Mouse (Mus musculus) heart, embryonic 16.5 days (tissue): Measurements from ENCODE around the gene Akt3. TPM values are rescaled to one million over a fixed set of nuclear protein-coding genes. Genes with fewer than 3 reads are reported as not detected.

Experiments used
- ATAC-seq: fragments of 200-750 bp; cut with Nextera tagmentation; replicated peaks from 2 replicates; pipeline ENCODE4 v1.8.0; 2017; ENCODE audit warnings: moderate number of reproducible peaks; ENCODE audit not compliant: insufficient read depth, low FRiP score; ENCODE audit errors: extremely low read depth
- H3K27ac ChIP-seq: fragments of 300-500 bp; sonication (generic); 2 replicates; pipeline ENCODE4 v1.5.1; 2014; ENCODE audit warnings: mild to moderate bottlenecking, low read length, control low read depth, moderate library complexity
- H3K27me3 ChIP-seq: fragments of 300-500 bp; sonication (generic); 2 replicates; pipeline ENCODE4 v1.6.1; 2014; ENCODE audit warnings: low read length, mixed read lengths; ENCODE audit not compliant: control insufficient read depth, insufficient read depth
- H3K36me3 ChIP-seq: fragments of 300-500 bp; sonication (generic); 2 replicates; pipeline ENCODE4 v1.6.1; 2014; ENCODE audit not compliant: control insufficient read depth, insufficient read depth
- H3K4me1 ChIP-seq: fragments of 300-500 bp; sonication (generic); 2 replicates; pipeline ENCODE4 v1.6.1; 2014; ENCODE audit warnings: low read length, mixed read lengths; ENCODE audit not compliant: control insufficient read depth, insufficient read depth
- H3K4me2 ChIP-seq: fragments of 300-500 bp; sonication (generic); 2 replicates; pipeline ENCODE4 v1.6.1; 2014; ENCODE audit warnings: low read depth, mild to moderate bottlenecking, control low read depth, low read length
- H3K4me3 ChIP-seq: fragments of 300-500 bp; sonication (generic); 2 replicates; pipeline ENCODE4 v1.5.1; 2014; ENCODE audit warnings: mild to moderate bottlenecking, control low read depth, low read length
- H3K9ac ChIP-seq: fragments of 300-500 bp; sonication (generic); 2 replicates; pipeline ENCODE4 v1.6.1; 2014; ENCODE audit warnings: low read length, control low read depth
- H3K9me3 ChIP-seq: fragments of 300-500 bp; sonication (generic); replicated peaks from 2 replicates; pipeline ENCODE4 v1.6.1; 2016; ENCODE audit warnings: low read length; ENCODE audit not compliant: control insufficient read depth
- WGBS: fragments of 180-500 bp; shearing (Covaris S2); extraction: QIAGEN DNeasy Blood & Tissue Kit; methylation state at CpG from one replicate; pipeline ENCODE4 v1.1.7; 2014; 5-methylcytosine and 5-hydroxymethylcytosine counted together
- polyA plus RNA-seq: library from polyadenylated mRNA; unstranded; fragments of >200 nt; fragmentation: Nextera tagmentation; extraction: Ambion mirVana; gene quantifications from 2 replicates; pipeline ENCODE4 v1.2.1, GENCODE M21; 2015

The Akt3 gene
- 3.6 and 4.5 TPM in 2 replicates for polyA plus RNA-seq

- ATAC-seq, result peak; percentile 12
- Histone ChIP-seq H3K9me3 (no peaks in the 10 kb centered on the region), H3K4me2 (peak within 1 kb of the TSS; percentile 95), H3K9ac (peak within 1 kb of the TSS; percentile 92), H3K4me1 (peaks cover 6% of the 10 kb centered on the region; the same call in 1 of the 2 replicates), H3K27ac (peak within 1 kb of the TSS; percentile 85), H3K27me3 (no peaks in the 10 kb centered on the region), H3K36me3 (no peaks in the 10 kb centered on the region), H3K4me3 (peak within 1 kb of the TSS; percentile 95)
- WGBS, result no CpG with 5 or more reads among the region's 32 CpGs
These were observed at the start of gene Akt3 for GRCm38 (mm10) chr1:177258034-177258342. TSS of gene Akt3 (minus strand) at chr1:177258203.

GRCm38 (mm10) chr1:177307549-177307948 lies 49.5 kb upstream of the Akt3 start:
- H3K9ac ChIP-seq, result no peak overlapping the region
- ATAC-seq, result no peak
- WGBS, result 67% methylated on average over 11 of the region's 11 CpGs

GRCm38 (mm10) chr1:177298231-177298630 lies 40.2 kb upstream of the Akt3 start:
- Histone ChIP-seq H3K9me3 (no peaks in the 10 kb centered on the region), H3K4me3 (no peak overlapping the region), H3K27ac (no peak overlapping the region), H3K4me2 (no peak overlapping the region), H3K36me3 (no peaks in the 10 kb centered on the region), H3K27me3 (no peaks in the 10 kb centered on the region), H3K4me1 (no peaks in the 10 kb centered on the region), H3K9ac (no peak overlapping the region)
- ATAC-seq, result no peak
- 90% methylated on average over 1 of the region's 1 CpGs for WGBS

More at GRCm38 (mm10) chr1:177307549-177307948, 49.5 kb upstream of the Akt3 start:
- Histone ChIP-seq H3K27ac (no peak overlapping the region), H3K9me3 (no peaks in the 10 kb centered on the region), H3K36me3 (no peaks in the 10 kb centered on the region), H3K4me2 (no peak overlapping the region), H3K4me1 (no peaks in the 10 kb centered on the region), H3K27me3 (no peaks in the 10 kb centered on the region), H3K4me3 (no peak overlapping the region)

- ATAC-seq, result no peak
- no peaks in the 10 kb centered on the region for H3K36me3 ChIP-seq
- no peak overlapping the region for H3K4me3 ChIP-seq
- no peak overlapping the region for H3K4me2 ChIP-seq
- H3K27ac ChIP-seq, result no peak overlapping the region
- H3K4me1 ChIP-seq, result no peaks in the 10 kb centered on the region
- H3K9me3 ChIP-seq, result no peaks in the 10 kb centered on the region
- no peaks in the 10 kb centered on the region for H3K27me3 ChIP-seq
- 44% methylated on average over 3 of the region's 3 CpGs for WGBS
- H3K9ac ChIP-seq, result no peak overlapping the region
These were observed 28.8 kb upstream of the Akt3 start for GRCm38 (mm10) chr1:177286764-177287163.

- Histone ChIP-seq H3K27ac (no peak overlapping the region), H3K4me3 (no peak overlapping the region), H3K9me3 (no peaks in the 10 kb centered on the region), H3K4me2 (no peak overlapping the region), H3K36me3 (no peaks in the 10 kb centered on the region), H3K27me3 (no peaks in the 10 kb centered on the region), H3K4me1 (no peaks in the 10 kb centered on the region), H3K9ac (no peak overlapping the region)
- ATAC-seq, result no peak
These were observed 23.9 kb upstream of the Akt3 start for GRCm38 (mm10) chr1:177281925-177282324.

- H3K9ac ChIP-seq, result no peak overlapping the region
- WGBS, result 79% methylated on average over 5 of the region's 5 CpGs
- ATAC-seq, result no peak
- H3K4me1 ChIP-seq, result no peaks in the 10 kb centered on the region
- H3K4me3 ChIP-seq, result no peak overlapping the region
- no peaks in the 10 kb centered on the region for H3K9me3 ChIP-seq
- no peak overlapping the region for H3K4me2 ChIP-seq
- no peaks in the 10 kb centered on the region for H3K36me3 ChIP-seq
- no peak overlapping the region for H3K27ac ChIP-seq
- H3K27me3 ChIP-seq, result no peaks in the 10 kb centered on the region
These were observed 19.4 kb upstream of the Akt3 start for GRCm38 (mm10) chr1:177277361-177277760.

- H3K36me3 ChIP-seq, result no peaks in the 10 kb centered on the region
- H3K27me3 ChIP-seq, result no peaks in the 10 kb centered on the region
- no peak overlapping the region for H3K9ac ChIP-seq
- H3K9me3 ChIP-seq, result no peaks in the 10 kb centered on the region
- no peak overlapping the region for H3K4me3 ChIP-seq
- WGBS, result 63% methylated on average over 1 of the region's 1 CpGs
- no peak overlapping the region for H3K4me2 ChIP-seq
- no peak for ATAC-seq
- H3K27ac ChIP-seq, result no peak overlapping the region
- H3K4me1 ChIP-seq, result no peaks in the 10 kb centered on the region
These were observed 9.6 kb upstream of the Akt3 start for GRCm38 (mm10) chr1:177267645-177268044.

- Histone ChIP-seq H3K9ac (no peak overlapping the region), H3K36me3 (no peaks in the 10 kb centered on the region), H3K4me2 (no peak overlapping the region), H3K4me3 (no peak overlapping the region), H3K27me3 (no peaks in the 10 kb centered on the region), H3K4me1 (peaks cover 6% of the 10 kb centered on the region; the same call in 1 of the 2 replicates), H3K27ac (no peak overlapping the region), H3K9me3 (no peaks in the 10 kb centered on the region)
- WGBS, result 57% methylated on average over 2 of the region's 2 CpGs
- ATAC-seq, result no peak
These were observed 4.9 kb upstream of the Akt3 start for GRCm38 (mm10) chr1:177262926-177263325.

GRCm38 (mm10) chr1:177260796-177261195 lies 2.8 kb upstream of the Akt3 start:
- H3K27ac ChIP-seq, result no peak overlapping the region
- H3K9ac ChIP-seq, result no peak overlapping the region
- no peak overlapping the region for H3K4me3 ChIP-seq
- 66% methylated on average over 4 of the region's 4 CpGs for WGBS
- ATAC-seq, result no peak
- no peaks in the 10 kb centered on the region for H3K27me3 ChIP-seq
- peaks cover 6% of the 10 kb centered on the region; the same call in 1 of the 2 replicates for H3K4me1 ChIP-seq
- H3K36me3 ChIP-seq, result no peaks in the 10 kb centered on the region
- H3K4me2 ChIP-seq, result no peak overlapping the region
- no peaks in the 10 kb centered on the region for H3K9me3 ChIP-seq
